Mouse (Mus musculus) G1E (cell line): ENCODE measurements around the gene Setd5. TPM values are rescaled to one million over a fixed set of nuclear protein-coding genes. Genes with fewer than 3 reads are reported as not detected.

Experiments used
- ATAC-seq: 2 replicates; pipeline ENCODE4 v1.8.0; 2016; ENCODE audit warnings: mild to moderate bottlenecking; ENCODE audit not compliant: insufficient number of reproducible peaks, poor library complexity, low FRiP score, severe bottlenecking; ENCODE audit errors: extremely low read depth
- DNase-seq: peaks from one replicate; pipeline ENCODE4 v3.0.0; 2012; ENCODE audit warnings: low spot score
- H3K27me3 ChIP-seq: 2 replicates; pipeline ENCODE4 v1.6.1; 2012; ENCODE audit warnings: mild to moderate bottlenecking, low read length, inconsistent platforms; ENCODE audit not compliant: insufficient read depth
- H3K36me3 ChIP-seq: replicated peaks from 2 replicates; pipeline ENCODE3; 2012; ENCODE audit warnings: mild to moderate bottlenecking, inconsistent platforms
- H3K4me1 ChIP-seq: 2 replicates; pipeline ENCODE4 v1.6.1; 2012; ENCODE audit warnings: low read depth, low read length, inconsistent platforms, mixed read lengths; ENCODE audit not compliant: insufficient read depth
- H3K4me3 ChIP-seq: 2 replicates; pipeline ENCODE4 v1.5.1; 2012; ENCODE audit warnings: low read depth, mild to moderate bottlenecking, inconsistent platforms, low read length, moderate library complexity, mixed read lengths
- H3K9me3 ChIP-seq: replicated peaks from 2 replicates; pipeline ENCODE4 v1.6.1; 2012; ENCODE audit warnings: inconsistent platforms
- CTCF ChIP-seq: IDR thresholded peaks from 2 replicates; pipeline ENCODE4 v1.5.1; 2012; ENCODE audit warnings: low read depth, low read length, inconsistent platforms, mixed read lengths
- GATA1 ChIP-seq: IDR thresholded peaks from 2 replicates; pipeline ENCODE4 v1.6.1; 2012; ENCODE audit warnings: borderline replicate concordance, low read length, inconsistent platforms, mixed read lengths
- GATA2 ChIP-seq: IDR thresholded peaks from 2 replicates; pipeline ENCODE4 v1.6.1; 2012; ENCODE audit warnings: low read depth, low read length, inconsistent platforms, borderline replicate concordance
- POLR2AphosphoS5 ChIP-seq: IDR thresholded peaks from 2 replicates; pipeline ENCODE4 v1.6.1; 2012; ENCODE audit warnings: low read depth, low read length, inconsistent platforms; ENCODE audit not compliant: insufficient replicate concordance
- TAL1 ChIP-seq: conservative IDR thresholded peaks from 2 replicates; pipeline ENCODE4 v1.6.1; 2012; ENCODE audit warnings: low read depth, low read length, inconsistent platforms, mixed read lengths
- polyA plus RNA-seq: library from polyadenylated mRNA; stranded (reverse); fragments of >175 nt; gene quantifications from 2 replicates; pipeline ENCODE4 v1.2.3, GENCODE M21; 2012
- total RNA-seq, 2 experiments: library from RNA; stranded (forward) in 1 of 2; stranded (reverse) in 1 of 2; fragments of 200-1000 nt in 1 of 2; fragments of >200 nt in 1 of 2; fragmentation: Nextera tagmentation in 1 of 2; gene quantifications; 2 replicates each; pipeline ENCODE4 v1.2.3; 2014 to 2017

Setd5 gene
- total and polyA plus RNA-seq, 3 experiments = 95.0 to 262 (median 154) TPM

DNA sequence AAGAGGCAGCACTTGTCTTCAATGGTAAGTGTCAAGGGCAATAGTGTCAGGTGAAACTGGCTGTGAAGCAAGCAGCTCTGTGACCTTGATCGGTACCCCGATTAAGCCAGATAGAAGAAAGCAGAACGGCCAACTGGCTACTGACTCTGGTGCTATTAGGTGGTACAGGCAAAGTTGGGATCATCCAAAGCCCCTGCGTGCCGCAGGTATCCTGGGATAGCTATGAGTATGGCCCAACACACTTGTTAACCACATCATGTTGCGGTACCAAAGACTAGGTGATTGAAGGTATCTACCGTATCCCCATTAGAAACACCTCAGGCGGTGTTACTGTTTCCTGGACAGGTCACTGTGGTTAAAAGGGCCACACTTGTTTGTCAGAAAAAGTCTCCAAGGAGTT is 76.9 kb downstream of the Setd5 start:
- Histone ChIP-seq H3K4me3 (no peak overlapping the region), H3K36me3 (peaks cover 94% of the 10 kb centered on the region), H3K27me3 (no peaks in the 10 kb centered on the region), H3K9me3 (no peaks in the 10 kb centered on the region), H3K4me1 (no peaks in the 10 kb centered on the region)
- no peak for ATAC-seq
- DNase-seq = no peak
- TF ChIP-seq POLR2AphosphoS5 (no peak), GATA1 (no peak), GATA2 (no peak), TAL1 (no peak), CTCF (no peak)

GRCm38 (mm10) chr6:113154886-113155285 is 77.7 kb downstream of the Setd5 start:
- H3K36me3 ChIP-seq = peaks cover 91% of the 10 kb centered on the region
- no peak for TF ChIP-seq POLR2AphosphoS5
- TF ChIP-seq GATA1 = no peak
- TF ChIP-seq TAL1 = no peak
- TF ChIP-seq CTCF = no peak
- no peak for TF ChIP-seq GATA2
- ATAC-seq = no peak
- H3K9me3 ChIP-seq = no peaks in the 10 kb centered on the region
- H3K27me3 ChIP-seq = no peaks in the 10 kb centered on the region
- no peak for DNase-seq
- no peaks in the 10 kb centered on the region for H3K4me1 ChIP-seq
- H3K4me3 ChIP-seq = no peak overlapping the region

DNA sequence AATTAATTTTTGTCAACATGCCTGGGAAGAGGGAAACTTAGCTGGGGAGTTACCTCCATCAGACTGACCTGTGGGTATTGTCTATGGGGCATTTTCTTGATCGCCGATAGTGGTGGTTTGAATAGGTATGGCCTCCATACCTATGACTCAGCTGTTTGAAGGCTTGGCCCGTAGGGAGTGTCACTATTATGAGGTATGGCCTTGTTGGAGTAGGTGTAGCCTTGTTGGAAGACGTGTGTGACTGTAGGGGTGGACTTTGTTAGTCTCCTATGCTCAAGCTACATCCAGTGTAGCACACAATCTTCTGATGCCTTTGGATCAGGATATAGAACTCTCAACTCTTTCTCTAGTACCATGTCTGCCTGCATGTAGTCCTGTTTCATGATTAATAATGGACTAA is 78.9 kb downstream of the Setd5 start:
- Histone ChIP-seq H3K4me3 (no peak overlapping the region), H3K9me3 (no peaks in the 10 kb centered on the region), H3K4me1 (no peaks in the 10 kb centered on the region), H3K36me3 (peaks cover 88% of the 10 kb centered on the region), H3K27me3 (no peaks in the 10 kb centered on the region)
- no peak for ATAC-seq
- DNase-seq = no peak
- TF ChIP-seq CTCF (no peak), GATA1 (no peak), GATA2 (no peak), POLR2AphosphoS5 (no peak), TAL1 (no peak)

DNA sequence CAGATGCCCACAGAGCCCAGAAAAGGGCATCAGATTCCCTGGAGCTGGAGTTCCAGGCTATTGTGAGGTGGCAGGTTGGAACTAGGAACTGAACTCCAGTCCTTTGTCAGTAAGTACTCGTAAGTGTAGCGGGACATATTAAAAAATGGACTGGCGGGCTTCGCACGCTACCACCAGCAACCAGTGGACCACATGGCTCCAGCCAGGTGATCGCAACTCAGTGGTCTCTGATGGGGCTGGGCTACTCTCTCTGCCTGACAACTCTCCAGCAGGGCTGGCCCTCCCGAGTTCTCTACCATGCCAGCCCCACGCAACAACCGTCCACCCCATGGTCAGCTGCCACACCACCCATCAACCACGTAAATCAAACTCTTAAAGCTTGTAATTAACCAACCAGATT is 82.9 kb downstream of the Setd5 start:
- Histone ChIP-seq H3K9me3 (no peaks in the 10 kb centered on the region), H3K27me3 (no peaks in the 10 kb centered on the region), H3K4me1 (no peaks in the 10 kb centered on the region), H3K36me3 (peaks cover 56% of the 10 kb centered on the region), H3K4me3 (no peak overlapping the region)
- DNase-seq = no peak
- TF ChIP-seq POLR2AphosphoS5 (no peak), TAL1 (no peak), GATA2 (no peak), CTCF (no peak), GATA1 (no peak)
- ATAC-seq = no peak

DNA sequence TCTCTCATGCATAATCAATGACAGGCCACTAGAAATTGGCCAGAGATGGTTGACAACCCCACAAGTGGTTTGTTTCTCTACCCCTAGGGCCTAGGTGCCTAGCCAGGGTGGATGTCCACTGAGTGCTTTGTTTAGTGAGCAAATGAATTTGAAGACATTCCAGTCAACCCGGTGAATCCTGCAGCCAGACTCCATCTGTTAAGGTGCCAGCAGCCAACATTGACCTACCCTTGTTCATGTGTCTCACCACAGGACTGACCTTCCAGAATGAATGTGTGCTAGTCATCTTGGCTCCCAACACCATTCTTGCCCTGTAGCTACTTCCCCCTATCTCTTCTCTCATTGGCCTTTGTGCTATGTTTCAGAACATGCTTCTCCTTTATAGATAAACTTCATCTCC is 84.8 kb downstream of the Setd5 start:
- peaks cover 5% of the 10 kb centered on the region for H3K4me1 ChIP-seq
- TF ChIP-seq GATA2 (no peak), POLR2AphosphoS5 (no peak), GATA1 (no peak), TAL1 (no peak), CTCF (no peak)
- no peak for DNase-seq
- ATAC-seq = no peak
- H3K27me3 ChIP-seq = peaks cover 9% of the 10 kb centered on the region; the same call in 1 of the 2 replicates
- peaks cover 39% of the 10 kb centered on the region for H3K36me3 ChIP-seq
- H3K9me3 ChIP-seq = no peaks in the 10 kb centered on the region
- H3K4me3 ChIP-seq = no peak overlapping the region

- Histone ChIP-seq H3K27me3 (peaks cover 16% of the 10 kb centered on the region), H3K4me1 (peaks cover 5% of the 10 kb centered on the region), H3K4me3 (no peak overlapping the region), H3K36me3 (peaks cover 26% of the 10 kb centered on the region), H3K9me3 (no peaks in the 10 kb centered on the region)
- TF ChIP-seq TAL1 (no peak), POLR2AphosphoS5 (no peak), GATA1 (no peak), CTCF (no peak), GATA2 (no peak)
- ATAC-seq = no peak
- DNase-seq = no peak
These were observed 86.3 kb downstream of the Setd5 start for GRCm38 (mm10) chr6:113163513-113163912.
